Mouse (Mus musculus) forebrain, postnatal 0 days (tissue): Measurements from ENCODE around the gene Syne1. TPM values are rescaled to one million over a fixed set of nuclear protein-coding genes. Genes with fewer than 3 reads are reported as not detected.

Source experiments
- ATAC-seq: fragments of 200-750 bp; cut with Nextera tagmentation; 2 replicates; pipeline ENCODE4 v1.8.0; 2017; ENCODE audit warnings: mild to moderate bottlenecking, moderate library complexity
- DNase-seq: peaks from one replicate; pipeline ENCODE4 v3.0.0-alpha.2; 2015
- H3K27ac ChIP-seq: fragments of 300-500 bp; sonication (generic); 2 replicates; pipeline ENCODE4 v1.5.1; 2014; ENCODE audit warnings: low read depth, mild to moderate bottlenecking, antibody characterized with exemption, low read length, moderate library complexity, mixed read lengths
- H3K27me3 ChIP-seq: fragments of 300-500 bp; sonication (generic); 2 replicates; pipeline ENCODE4 v1.6.1; 2014; ENCODE audit warnings: mild to moderate bottlenecking, low read length, mixed read lengths; ENCODE audit not compliant: insufficient read depth
- H3K36me3 ChIP-seq: fragments of 300-500 bp; sonication (generic); 2 replicates; pipeline ENCODE4 v1.6.1; 2014; ENCODE audit warnings: mild to moderate bottlenecking, moderate library complexity; ENCODE audit not compliant: insufficient read depth
- H3K4me1 ChIP-seq: fragments of 300-500 bp; sonication (generic); 2 replicates; pipeline ENCODE4 v1.6.1; 2014; ENCODE audit warnings: antibody characterized with exemption; ENCODE audit not compliant: insufficient read depth
- H3K4me2 ChIP-seq: fragments of 300-500 bp; sonication (generic); 2 replicates; pipeline ENCODE4 v1.6.1; 2014; ENCODE audit warnings: low read depth, mild to moderate bottlenecking, moderate library complexity
- H3K4me3 ChIP-seq: fragments of 300-500 bp; sonication (generic); 2 replicates; pipeline ENCODE4 v1.5.1; 2014; ENCODE audit warnings: low read depth, low read length, mixed read lengths
- H3K9ac ChIP-seq: fragments of 300-500 bp; sonication (generic); 2 replicates; pipeline ENCODE4 v1.6.1; 2014; ENCODE audit warnings: mild to moderate bottlenecking
- H3K9me3 ChIP-seq: fragments of 300-500 bp; sonication (generic); 2 replicates; pipeline ENCODE4 v1.6.1; 2016; ENCODE audit warnings: low read length
- CTCF ChIP-seq: sonication (generic); IDR thresholded peaks from 2 replicates; pipeline ENCODE4 v1.5.1; 2016; ENCODE audit warnings: antibody characterized with exemption, control low read depth, low read depth
- WGBS: fragments of 180-500 bp; shearing (Covaris S2); extraction: QIAGEN DNeasy Blood & Tissue Kit; methylation state at CpG from one replicate; pipeline ENCODE4 v1.1.7; 2014; 5-methylcytosine and 5-hydroxymethylcytosine counted together
- polyA plus RNA-seq: library from polyadenylated mRNA; unstranded; fragments of >200 nt; fragmentation: Nextera tagmentation; extraction: Ambion mirVana; gene quantifications from 2 replicates; pipeline ENCODE4 v1.2.1, GENCODE M21; 2015
- total RNA-seq: library from RNA; depleted of rRNA; stranded (reverse); fragments of >200 nt; gene quantifications from 2 replicates; pipeline ENCODE4 v1.2.3, GENCODE M21; 2014; rRNA removed

Gene Syne1
- total RNA-seq (39.8 and 60.5 TPM in 2 replicates), polyA plus RNA-seq (5.0 and 11.2 TPM in 2 replicates)

- TF ChIP-seq CTCF: no peak
- Histone ChIP-seq H3K9me3 (no peaks in the 10 kb centered on the region), H3K27ac (peak within 1 kb of the TSS; percentile 79), H3K4me1 (peaks cover 5% of the 10 kb centered on the region; the same call in 1 of the 2 replicates), H3K27me3 (no peaks in the 10 kb centered on the region), H3K4me2 (peak within 1 kb of the TSS; percentile 85), H3K36me3 (no peaks in the 10 kb centered on the region), H3K9ac (peak within 1 kb of the TSS; percentile 80), H3K4me3 (peak within 1 kb of the TSS; percentile 67)
- ATAC-seq (no peak), DNase-seq (no peak)
- 55% methylated on average over 5 of the region's 5 CpGs for WGBS
These were observed at the start of gene Syne1 for GRCm38 (mm10) chr10:5551382-5551781. TSS of gene Syne1 (minus strand) at chr10:5551482.

GRCm38 (mm10) chr10:5600123-5600522 is 48.8 kb upstream of the Syne1 start:
- H3K9ac ChIP-seq: no peak overlapping the region
- H3K4me2 ChIP-seq: no peak overlapping the region
- H3K36me3 ChIP-seq: no peaks in the 10 kb centered on the region
- DNase-seq (peak; percentile 89), ATAC-seq (peak; percentile 90)
- no peaks in the 10 kb centered on the region for H3K27me3 ChIP-seq
- H3K4me1 ChIP-seq: no peaks in the 10 kb centered on the region
- no peak overlapping the region for H3K4me3 ChIP-seq
- WGBS: 19% methylated on average over 7 of the region's 7 CpGs
- peak; percentile 87 for TF ChIP-seq CTCF
- H3K27ac ChIP-seq: no peak overlapping the region
- no peaks in the 10 kb centered on the region for H3K9me3 ChIP-seq

GRCm38 (mm10) chr10:5596559-5596958 is 45.3 kb upstream of the Syne1 start:
- Histone ChIP-seq H3K4me3 (no peak overlapping the region), H3K27me3 (no peaks in the 10 kb centered on the region), H3K4me2 (no peak overlapping the region), H3K9me3 (no peaks in the 10 kb centered on the region), H3K4me1 (no peaks in the 10 kb centered on the region), H3K36me3 (no peaks in the 10 kb centered on the region), H3K9ac (no peak overlapping the region), H3K27ac (no peak overlapping the region)
- TF ChIP-seq CTCF: no peak
- no peak for DNase-seq
- no peak for ATAC-seq
- 60% methylated on average over 6 of the region's 6 CpGs for WGBS

- 75% methylated on average over 5 of the region's 5 CpGs for whole genome bisulfite sequencing
These were observed 43.2 kb upstream of the Syne1 start for GRCm38 (mm10) chr10:5594457-5594856.

GRCm38 (mm10) chr10:5593464-5593863 is 42.2 kb upstream of the Syne1 start, which contains the start of gene Myct1:
TSS of gene Myct1 (plus strand) at chr10:5593775.
- Histone ChIP-seq H3K4me3 (no peak within 1 kb of the TSS), H3K27me3 (no peaks in the 10 kb centered on the region), H3K4me1 (no peaks in the 10 kb centered on the region), H3K4me2 (no peak within 1 kb of the TSS), H3K36me3 (no peaks in the 10 kb centered on the region), H3K9ac (no peak within 1 kb of the TSS), H3K9me3 (no peaks in the 10 kb centered on the region), H3K27ac (no peak within 1 kb of the TSS)
- WGBS: 57% methylated on average over 5 of the region's 5 CpGs
- DNase-seq (no peak), ATAC-seq (no peak)
- TF ChIP-seq CTCF: no peak

More at GRCm38 (mm10) chr10:5594457-5594856, 43.2 kb upstream of the Syne1 start:
- H3K9ac ChIP-seq: no peak overlapping the region
- H3K4me3 ChIP-seq: no peak overlapping the region
- no peaks in the 10 kb centered on the region for H3K9me3 ChIP-seq
- DNase-seq: no peak
- H3K4me2 ChIP-seq: no peak overlapping the region
- no peaks in the 10 kb centered on the region for H3K4me1 ChIP-seq
- ATAC-seq: no peak
- no peaks in the 10 kb centered on the region for H3K36me3 ChIP-seq
- H3K27me3 ChIP-seq: no peaks in the 10 kb centered on the region
- H3K27ac ChIP-seq: no peak overlapping the region
- no peak for TF ChIP-seq CTCF

GRCm38 (mm10) chr10:5591996-5592395 is 40.7 kb upstream of the Syne1 start:
- WGBS: 82% methylated on average over 4 of the region's 4 CpGs
- no peak overlapping the region for H3K4me2 ChIP-seq
- no peaks in the 10 kb centered on the region for H3K27me3 ChIP-seq
- no peak for DNase-seq
- no peak overlapping the region for H3K9ac ChIP-seq
- H3K9me3 ChIP-seq: no peaks in the 10 kb centered on the region
- no peak for TF ChIP-seq CTCF
- H3K4me3 ChIP-seq: no peak overlapping the region
- H3K36me3 ChIP-seq: no peaks in the 10 kb centered on the region
- no peaks in the 10 kb centered on the region for H3K4me1 ChIP-seq
- no peak overlapping the region for H3K27ac ChIP-seq
- no peak for ATAC-seq

- Histone ChIP-seq H3K4me3 (no peak overlapping the region), H3K27ac (no peak overlapping the region), H3K4me1 (no peaks in the 10 kb centered on the region), H3K9me3 (no peaks in the 10 kb centered on the region), H3K9ac (no peak overlapping the region), H3K36me3 (no peaks in the 10 kb centered on the region), H3K4me2 (no peak overlapping the region), H3K27me3 (no peaks in the 10 kb centered on the region)
- ATAC-seq (no peak), DNase-seq (no peak)
- WGBS: 85% methylated on average over 2 of the region's 2 CpGs
- no peak for TF ChIP-seq CTCF
These were observed 39.8 kb upstream of the Syne1 start for GRCm38 (mm10) chr10:5591061-5591460.

- ATAC-seq: no peak
- no peak for DNase-seq
- 64% methylated on average over 2 of the region's 2 CpGs for WGBS
- TF ChIP-seq CTCF: no peak
- Histone ChIP-seq H3K4me3 (no peak overlapping the region), H3K27me3 (no peaks in the 10 kb centered on the region), H3K9me3 (no peaks in the 10 kb centered on the region), H3K27ac (no peak overlapping the region), H3K9ac (no peak overlapping the region), H3K4me2 (no peak overlapping the region), H3K36me3 (no peaks in the 10 kb centered on the region), H3K4me1 (no peaks in the 10 kb centered on the region)
These were observed 22.0 kb upstream of the Syne1 start for GRCm38 (mm10) chr10:5573328-5573727.
